Mouse (Mus musculus) lung, postnatal 0 days (tissue): ENCODE data around the gene 2010111I01Rik.

ENCODE experiments used
- CTCF ChIP-seq: IDR thresholded peaks from 2 replicates; pipeline ENCODE4 v1.5.1; 2016; ENCODE audit warnings: antibody characterized with exemption, mild to moderate bottlenecking
- EP300 ChIP-seq: IDR thresholded peaks from 2 replicates; pipeline ENCODE4 v1.6.1; 2016; ENCODE audit warnings: antibody characterized with exemption, mild to moderate bottlenecking, control low read depth

DNA sequence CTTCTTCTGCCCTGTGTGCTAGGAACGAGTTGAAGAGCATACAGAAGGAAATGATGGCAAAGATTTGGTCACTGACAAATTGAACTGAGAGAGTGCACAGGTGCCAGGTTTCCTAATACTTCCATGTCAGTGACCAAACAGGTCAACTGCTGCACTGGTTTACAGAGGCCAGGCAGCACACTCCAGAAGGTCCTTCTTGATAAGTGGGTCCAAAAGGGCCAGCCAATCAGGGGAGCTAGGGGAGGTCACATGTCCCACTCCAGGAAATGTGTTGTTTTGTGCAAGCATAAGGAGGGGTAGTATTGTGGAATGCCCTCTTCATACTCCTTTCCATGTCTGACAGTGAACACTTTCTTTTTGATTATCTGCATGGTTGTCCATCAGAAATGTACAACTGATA lies 99.0 kb downstream of the 2010111I01Rik start:
- TF ChIP-seq CTCF (no peak), EP300 (no peak)
